Mouse (Mus musculus) forebrain, embryonic 15.5 days (tissue): ENCODE data around the gene Vmn1r51. TPM values are rescaled to one million over a fixed set of nuclear protein-coding genes. Genes with fewer than 3 reads are reported as not detected.
"Not testable (repeated sequence)": the region's sequence is repeated elsewhere in the genome, so short reads cannot be mapped to it uniquely, and the experiment has no call there.

Experiments
- ATAC-seq: fragments of 200-750 bp; cut with Nextera tagmentation; replicated peaks from 2 replicates; pipeline ENCODE4 v1.8.0; 2017; ENCODE audit warnings: mild to moderate bottlenecking, moderate TSS enrichment, moderate library complexity
- H3K27ac ChIP-seq: fragments of 300-500 bp; sonication (generic); replicated peaks from 2 replicates; pipeline ENCODE4 v1.5.1; 2015; ENCODE audit warnings: mild to moderate bottlenecking, inconsistent platforms
- H3K27me3 ChIP-seq: fragments of 300-500 bp; sonication (generic); 2 replicates; pipeline ENCODE4 v1.6.1; 2015; ENCODE audit warnings: inconsistent platforms
- H3K36me3 ChIP-seq: fragments of 300-500 bp; sonication (generic); 2 replicates; pipeline ENCODE4 v1.6.1; 2015; ENCODE audit warnings: mild to moderate bottlenecking, inconsistent platforms
- H3K4me1 ChIP-seq: fragments of 300-500 bp; sonication (generic); 2 replicates; pipeline ENCODE4 v1.6.1; 2015; ENCODE audit warnings: inconsistent platforms
- H3K4me2 ChIP-seq: fragments of 300-500 bp; sonication (generic); replicated peaks from 2 replicates; pipeline ENCODE4 v1.6.1; 2015; ENCODE audit warnings: mild to moderate bottlenecking, inconsistent platforms
- H3K4me3 ChIP-seq: fragments of 300-500 bp; sonication (generic); 2 replicates; pipeline ENCODE4 v1.5.1; 2015; ENCODE audit warnings: mild to moderate bottlenecking, inconsistent platforms
- H3K9ac ChIP-seq: fragments of 300-500 bp; sonication (generic); replicated peaks from 2 replicates; pipeline ENCODE4 v1.6.1; 2015; ENCODE audit warnings: mild to moderate bottlenecking, inconsistent platforms
- H3K9me3 ChIP-seq: fragments of 300-500 bp; sonication (generic); 2 replicates; pipeline ENCODE4 v1.6.1; 2016; ENCODE audit warnings: inconsistent platforms
- WGBS: fragments of 180-500 bp; shearing (Covaris S2); methylation state at CpG from one replicate; pipeline ENCODE4 v1.1.7; 2015; ENCODE audit warnings: mixed read lengths; 5-methylcytosine and 5-hydroxymethylcytosine counted together
- polyA plus RNA-seq: library from polyadenylated mRNA; unstranded; fragments of >200 nt; fragmentation: Nextera tagmentation; extraction: Ambion mirVana; gene quantifications from 2 replicates; pipeline ENCODE4 v1.2.1, GENCODE M21; 2015

Vmn1r51 gene
- not detected in 2 replicates for polyA plus RNA-seq

- H3K9ac ChIP-seq, H3K27me3 ChIP-seq, H3K9me3 ChIP-seq, H3K4me2 ChIP-seq, ATAC-seq, H3K27ac ChIP-seq, H3K4me3 ChIP-seq, H3K4me1 ChIP-seq, H3K36me3 ChIP-seq: not testable (repeated sequence)
- 93% methylated on average over 1 of the region's 1 CpGs for WGBS
These were observed at the start of gene Vmn1r51 for GRCm38 (mm10) chr6:90122296-90122695. Gene Vmn1r51, plus strand, starts transcription at chr6:90122596.

DNA sequence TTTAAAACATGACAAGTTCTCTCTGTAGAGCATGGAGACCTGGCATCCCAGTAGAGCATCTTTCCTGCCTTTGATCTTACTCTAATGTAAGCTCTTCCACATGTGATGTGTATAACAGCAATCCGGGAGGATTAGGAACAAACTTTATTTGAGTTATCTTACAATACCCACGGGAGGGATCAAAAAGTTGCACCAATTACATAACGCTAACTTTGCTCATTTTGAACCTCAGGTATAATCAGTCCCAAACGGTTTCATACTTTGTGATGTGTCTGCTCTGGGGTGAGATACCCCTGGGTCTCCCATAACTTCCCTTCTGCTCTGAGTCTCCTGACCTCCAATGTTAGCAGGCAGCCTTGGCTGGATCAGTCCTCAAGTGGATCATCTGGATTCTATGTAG, 44.0 kb upstream of the Vmn1r51 start, which contains the start of gene Vmn1r49:
TSS of gene Vmn1r49 (minus strand) at position 101 of the 400 bp plus-strand sequence.
- H3K4me1 ChIP-seq: no peaks in the 10 kb centered on the region
- 88% methylated on average over 4 of the region's 4 CpGs for WGBS
- no peak within 1 kb of the TSS for H3K4me3 ChIP-seq
- H3K36me3 ChIP-seq: no peaks in the 10 kb centered on the region
- H3K27me3 ChIP-seq: no peaks in the 10 kb centered on the region
- H3K9ac ChIP-seq: no peak within 1 kb of the TSS
- no peaks in the 10 kb centered on the region for H3K9me3 ChIP-seq
- H3K27ac ChIP-seq: no peak within 1 kb of the TSS
- H3K4me2 ChIP-seq: no peak within 1 kb of the TSS
- no peak for ATAC-seq

GRCm38 (mm10) chr6:90100566-90100965, 21.8 kb upstream of the Vmn1r51 start:
- Histone ChIP-seq H3K27ac (no peak overlapping the region), H3K4me1 (no peaks in the 10 kb centered on the region), H3K9ac (no peak overlapping the region), H3K4me3 (no peak overlapping the region), H3K36me3 (no peaks in the 10 kb centered on the region), H3K4me2 (no peak overlapping the region), H3K9me3 (no peaks in the 10 kb centered on the region), H3K27me3 (no peaks in the 10 kb centered on the region)
- 94% methylated on average over 2 of the region's 2 CpGs for WGBS
- no peak for ATAC-seq

DNA sequence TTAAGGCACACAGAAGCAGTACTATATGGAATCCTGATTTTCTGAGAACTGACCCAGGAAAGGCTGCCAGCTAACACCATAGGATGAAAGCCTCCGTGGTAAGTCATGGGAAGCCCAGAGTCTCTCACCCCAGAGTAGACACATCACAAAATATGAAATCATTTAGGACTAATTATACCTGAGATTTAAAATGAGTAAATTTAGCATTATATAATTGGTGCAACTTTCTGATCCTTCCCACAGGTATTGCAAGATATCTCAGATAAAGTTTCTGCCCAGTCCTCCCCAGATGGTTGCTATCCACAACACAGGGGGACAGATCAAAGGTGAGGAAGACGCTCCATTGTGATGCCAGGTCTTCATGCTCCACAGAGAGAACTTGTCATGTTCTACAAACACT, 21.3 kb upstream of the Vmn1r51 start, which contains the start of gene Vmn1r50:
TSS of gene Vmn1r50 (plus strand) at position 301 of the 400 bp plus-strand sequence.
- ATAC-seq: no peak
- no peaks in the 10 kb centered on the region for H3K9me3 ChIP-seq
- no peak within 1 kb of the TSS for H3K9ac ChIP-seq
- H3K27ac ChIP-seq: no peak within 1 kb of the TSS
- H3K4me1 ChIP-seq: no peaks in the 10 kb centered on the region
- H3K4me2 ChIP-seq: no peak within 1 kb of the TSS
- no peaks in the 10 kb centered on the region for H3K36me3 ChIP-seq
- H3K27me3 ChIP-seq: no peaks in the 10 kb centered on the region
- 61% methylated on average over 2 of the region's 2 CpGs for WGBS
- no peak within 1 kb of the TSS for H3K4me3 ChIP-seq

DNA sequence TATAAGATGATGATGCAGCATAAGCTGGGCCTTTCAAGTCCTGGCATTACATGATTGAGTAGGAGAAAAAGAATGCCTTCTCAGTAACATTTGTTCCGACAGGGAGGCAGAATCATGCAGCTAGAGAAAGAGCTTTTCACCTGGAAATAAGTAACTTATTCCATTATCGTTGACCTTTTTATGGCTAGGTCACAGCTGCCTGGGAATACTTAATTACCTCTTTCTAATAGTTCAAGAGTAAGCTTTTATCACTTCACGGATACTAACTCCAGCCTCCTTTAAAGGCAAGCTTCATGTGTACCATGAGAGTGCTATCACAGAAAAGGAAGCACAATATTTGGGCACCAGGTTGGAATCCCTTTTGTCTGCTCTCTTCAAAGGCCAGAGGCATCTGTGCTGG, 37.7 kb downstream of the Vmn1r51 start:
- WGBS: 90% methylated on average over 3 of the region's 3 CpGs
- Histone ChIP-seq H3K4me1 (no peaks in the 10 kb centered on the region), H3K27me3 (no peaks in the 10 kb centered on the region), H3K27ac (no peak overlapping the region), H3K4me2 (no peak overlapping the region), H3K36me3 (no peaks in the 10 kb centered on the region), H3K9ac (no peak overlapping the region), H3K4me3 (no peak overlapping the region), H3K9me3 (no peaks in the 10 kb centered on the region)
- no peak for ATAC-seq

DNA sequence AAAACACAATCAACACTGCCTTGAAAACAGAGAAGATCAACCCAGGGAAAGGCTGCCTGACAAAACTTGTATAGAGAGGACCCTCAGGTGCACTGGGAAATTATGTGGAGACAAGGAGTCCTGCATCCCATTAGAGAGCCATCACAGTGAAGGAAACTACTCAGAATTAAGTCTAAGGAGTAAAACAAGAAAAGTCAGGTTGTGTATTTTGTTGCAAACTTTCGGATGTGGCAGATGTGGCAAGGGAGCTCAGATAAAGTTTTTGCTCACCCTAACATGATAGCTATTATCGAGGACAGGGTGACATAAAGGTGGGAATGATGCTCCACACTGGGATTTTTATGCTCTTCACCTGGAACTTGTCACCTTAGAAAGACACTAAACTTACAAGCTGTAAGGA, 52.1 kb downstream of the Vmn1r51 start, which contains the start of gene Vmn1r52:
TSS of gene Vmn1r52 (plus strand) at position 301 of the 400 bp plus-strand sequence.
- Histone ChIP-seq H3K27ac (no peak within 1 kb of the TSS), H3K36me3 (no peaks in the 10 kb centered on the region), H3K4me3 (no peak within 1 kb of the TSS), H3K9ac (no peak within 1 kb of the TSS), H3K4me1 (no peaks in the 10 kb centered on the region), H3K27me3 (no peaks in the 10 kb centered on the region), H3K9me3 (no peaks in the 10 kb centered on the region), H3K4me2 (no peak within 1 kb of the TSS)
- WGBS: 64% methylated on average over 2 of the region's 2 CpGs
- no peak for ATAC-seq

Other genes starting within 250 kb of the Vmn1r51 start
- gene Vmn1r42, start 246.2 kb upstream of the Vmn1r51 start, polyA plus RNA-seq: not detected in 2 replicates
- gene Vmn1r43, start 246.2 kb upstream of the Vmn1r51 start, polyA plus RNA-seq: not detected in 2 replicates
- not detected in 2 replicates for gene Vmn1r44, start 238.9 kb upstream of the Vmn1r51 start, polyA plus RNA-seq
- gene Vmn1r45, start 182.0 kb upstream of the Vmn1r51 start, polyA plus RNA-seq: not detected in 2 replicates
- gene Vmn1r46, start 153.3 kb upstream of the Vmn1r51 start, polyA plus RNA-seq: not detected in 2 replicates
- gene Vmn1r47, start 106.4 kb upstream of the Vmn1r51 start, polyA plus RNA-seq: not detected in 2 replicates
- not detected in 2 replicates for gene Vmn1r48, start 85.8 kb upstream of the Vmn1r51 start, polyA plus RNA-seq
- not detected in 2 replicates for gene Vmn1r49, start 44.1 kb upstream of the Vmn1r51 start, polyA plus RNA-seq
- not detected in 2 replicates for gene Vmn1r50, start 21.2 kb upstream of the Vmn1r51 start, polyA plus RNA-seq
- not detected in 2 replicates for gene Vmn1r52, start 52.2 kb downstream of the Vmn1r51 start, polyA plus RNA-seq
- gene V1ra8, start 80.2 kb downstream of the Vmn1r51 start, polyA plus RNA-seq: not detected in 2 replicates
- gene Vmn1r53, start 101.8 kb downstream of the Vmn1r51 start, polyA plus RNA-seq: not detected in 2 replicates
- gene Vmn1r54, start 123.7 kb downstream of the Vmn1r51 start, polyA plus RNA-seq: not detected in 2 replicates
- gene BC048671, start 178.6 kb downstream of the Vmn1r51 start, polyA plus RNA-seq: not detected in 2 replicates
- gene Chst13, start 202.6 kb downstream of the Vmn1r51 start, polyA plus RNA-seq: not detected in 2 replicates
- not detected in 2 replicates for gene Uroc1, start 210.7 kb downstream of the Vmn1r51 start, polyA plus RNA-seq
- gene Zxdc, start 246.9 kb downstream of the Vmn1r51 start, polyA plus RNA-seq: 12.3 and 12.4 TPM in 2 replicates